Mouse (Mus musculus) neural tube, embryonic 14.5 days (tissue): ENCODE measurements around the gene Rgs9bp. TPM values are rescaled to one million over a fixed set of nuclear protein-coding genes. Genes with fewer than 3 reads are reported as not detected.

Experiments
- polyA plus RNA-seq: library from polyadenylated mRNA; unstranded; fragments of >200 nt; fragmentation: Nextera tagmentation; extraction: Ambion mirVana; gene quantifications from 2 replicates; pipeline ENCODE4 v1.2.1, GENCODE M21; 2014

The Rgs9bp gene
- polyA plus RNA-seq, 1 experiment from 2014 or later: 0.08 TPM

Other genes with a start within 250 kb of the Rgs9bp start
- 16.6 and 17.8 TPM in 2 replicates for gene Faap24, start 188.7 kb downstream of the Rgs9bp start, polyA plus RNA-seq
- 24.2 and 25.1 TPM in 2 replicates for gene Cep89, start 188.5 kb downstream of the Rgs9bp start, polyA plus RNA-seq
- 0.19 TPM in 1 of 2 replicates, not detected in the other for gene Slc7a9, start 136.8 kb downstream of the Rgs9bp start, polyA plus RNA-seq
- gene Tdrd12, start 47.8 kb downstream of the Rgs9bp start, polyA plus RNA-seq: 0.50 and 1.1 TPM in 2 replicates
- 107 and 137 TPM in 2 replicates for gene Nudt19, start 29.3 kb downstream of the Rgs9bp start, polyA plus RNA-seq
- gene Ankrd27, start 662 bp upstream of the Rgs9bp start, polyA plus RNA-seq: 18.5 TPM in 2 replicates
- gene Pdcd5, start 61.9 kb upstream of the Rgs9bp start, polyA plus RNA-seq: 285 and 291 TPM in 2 replicates
- gene Dpy19l3, start 168.9 kb upstream of the Rgs9bp start, polyA plus RNA-seq: 56.2 and 62.2 TPM in 2 replicates
- 12.1 and 18.0 TPM in 2 replicates for gene Zfp507, start 217.4 kb upstream of the Rgs9bp start, polyA plus RNA-seq